Mouse (Mus musculus) kidney, postnatal 0 days (tissue): Measurements from ENCODE around the gene D930007J09Rik. TPM values are rescaled to one million over a fixed set of nuclear protein-coding genes. Genes with fewer than 3 reads are reported as not detected.

ENCODE experiments used
- ATAC-seq: fragments of 200-750 bp; cut with Nextera tagmentation; replicated peaks from 2 replicates; pipeline ENCODE4 v1.8.0; 2017; ENCODE audit warnings: low read depth, moderate number of reproducible peaks, moderate TSS enrichment, moderate library complexity; ENCODE audit not compliant: low FRiP score
- DNase-seq: peaks from one replicate; pipeline ENCODE4 v3.0.0-alpha.2; 2016; ENCODE audit warnings: low spot score
- H3K27ac ChIP-seq: fragments of 300-500 bp; sonication (generic); 2 replicates; pipeline ENCODE4 v1.5.1; 2014; ENCODE audit warnings: mild to moderate bottlenecking
- H3K27me3 ChIP-seq: fragments of 300-500 bp; sonication (generic); 2 replicates; pipeline ENCODE4 v1.6.1; 2014; ENCODE audit warnings: low read length, mixed read lengths; ENCODE audit not compliant: insufficient read depth
- H3K36me3 ChIP-seq: fragments of 300-500 bp; sonication (generic); 2 replicates; pipeline ENCODE4 v1.6.1; 2014; ENCODE audit warnings: low read length, mixed read lengths; ENCODE audit not compliant: insufficient read depth
- H3K4me1 ChIP-seq: fragments of 300-500 bp; sonication (generic); replicated peaks from 2 replicates; pipeline ENCODE4 v1.6.1; 2014; ENCODE audit warnings: antibody characterized with exemption, low read length, mixed read lengths; ENCODE audit not compliant: insufficient read depth
- H3K4me2 ChIP-seq: fragments of 300-500 bp; sonication (generic); 2 replicates; pipeline ENCODE4 v1.6.1; 2014; ENCODE audit warnings: mild to moderate bottlenecking, low read length, moderate library complexity, mixed read lengths
- H3K4me3 ChIP-seq: fragments of 300-500 bp; sonication (generic); replicated peaks from 2 replicates; pipeline ENCODE4 v1.5.1; 2014; ENCODE audit warnings: low read depth, low read length
- H3K9ac ChIP-seq: fragments of 300-500 bp; sonication (generic); 2 replicates; pipeline ENCODE4 v1.6.1; 2014; ENCODE audit warnings: low read depth, low read length
- H3K9me3 ChIP-seq: fragments of 300-500 bp; sonication (generic); replicated peaks from 2 replicates; pipeline ENCODE4 v1.6.1; 2016; ENCODE audit warnings: low read length, inconsistent platforms, mixed read lengths
- CTCF ChIP-seq: IDR thresholded peaks from 2 replicates; pipeline ENCODE4 v1.5.1; 2016; ENCODE audit warnings: antibody characterized with exemption, low read depth, mild to moderate bottlenecking, moderate library complexity
- WGBS: fragments of 180-500 bp; shearing (Covaris S2); extraction: QIAGEN DNeasy Blood & Tissue Kit; methylation state at CpG from one replicate; pipeline ENCODE4 v1.1.7; 2014; 5-methylcytosine and 5-hydroxymethylcytosine counted together
- polyA plus RNA-seq: library from polyadenylated mRNA; unstranded; fragments of >200 nt; fragmentation: Nextera tagmentation; extraction: Ambion mirVana; gene quantifications from 2 replicates; pipeline ENCODE4 v1.2.1, GENCODE M21; 2015

The D930007J09Rik gene
- polyA plus RNA-seq, 1 experiment from 2014 or later = not detected

DNA sequence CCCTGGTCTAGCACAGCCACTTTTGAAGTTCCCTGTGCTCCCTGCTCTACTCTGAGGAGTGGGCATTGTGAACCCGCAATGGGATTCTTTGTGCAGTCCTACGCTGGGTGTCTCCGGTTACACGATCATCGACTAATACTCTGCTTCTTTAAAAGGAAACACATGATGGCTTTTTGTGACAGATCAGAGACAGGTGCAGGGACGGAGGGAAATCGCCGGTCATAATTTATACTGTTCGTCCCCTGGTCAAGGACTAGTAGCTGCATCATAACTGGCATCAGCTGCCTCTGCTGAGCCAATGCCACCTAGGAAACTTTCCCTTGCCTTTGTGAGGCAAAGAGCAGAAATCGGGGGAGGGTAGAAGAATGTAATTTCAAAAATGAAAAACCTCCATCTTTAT lies 26.3 kb downstream of the D930007J09Rik start:
- no peak for TF ChIP-seq CTCF
- H3K9ac ChIP-seq = no peak overlapping the region

GRCm38 (mm10) chr13:32775889-32776288 lies 26.8 kb downstream of the D930007J09Rik start:
- TF ChIP-seq CTCF = no peak
- ATAC-seq (no peak), DNase-seq (no peak)
- Histone ChIP-seq H3K27me3 (no peaks in the 10 kb centered on the region), H3K4me2 (no peak overlapping the region), H3K4me3 (no peak overlapping the region), H3K9me3 (no peaks in the 10 kb centered on the region), H3K36me3 (no peaks in the 10 kb centered on the region), H3K27ac (no peak overlapping the region), H3K9ac (no peak overlapping the region), H3K4me1 (no peaks in the 10 kb centered on the region)
- 87% methylated on average over 9 of the region's 9 CpGs for WGBS

More for the DNA sequence above, 26.3 kb downstream of the D930007J09Rik start:
- ATAC-seq (no peak), DNase-seq (no peak)
- Histone ChIP-seq H3K4me3 (no peak overlapping the region), H3K4me2 (no peak overlapping the region), H3K27ac (no peak overlapping the region), H3K4me1 (no peaks in the 10 kb centered on the region), H3K9me3 (no peaks in the 10 kb centered on the region), H3K36me3 (no peaks in the 10 kb centered on the region), H3K27me3 (no peaks in the 10 kb centered on the region)
- WGBS = 80% methylated on average over 10 of the region's 10 CpGs

DNA sequence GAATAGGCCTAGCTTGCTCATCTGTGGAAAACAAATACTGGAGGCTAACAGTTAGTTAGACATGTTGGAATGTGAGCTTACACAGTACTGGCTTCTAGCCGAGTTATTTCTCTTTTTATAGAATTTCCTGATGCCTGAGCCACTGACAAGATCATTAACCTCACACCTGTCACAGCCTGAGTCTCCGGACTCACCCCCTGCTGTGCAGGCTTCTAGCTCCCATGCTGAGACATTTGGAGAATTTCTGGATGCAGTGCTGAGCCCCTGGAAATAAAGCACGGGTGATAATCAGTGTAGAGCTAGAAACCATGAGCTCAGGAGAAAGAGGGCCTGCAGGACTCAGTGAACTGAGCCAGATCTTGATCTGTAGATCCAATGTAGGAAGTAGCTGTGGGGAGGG lies 32.7 kb downstream of the D930007J09Rik start:
- no peak for TF ChIP-seq CTCF

GRCm38 (mm10) chr13:32768104-32768503 lies 34.5 kb downstream of the D930007J09Rik start:
- DNase-seq = peak; percentile 72

More for the DNA sequence above, 32.7 kb downstream of the D930007J09Rik start:
- Histone ChIP-seq H3K4me1 (no peaks in the 10 kb centered on the region), H3K27ac (no peak overlapping the region), H3K4me3 (no peak overlapping the region), H3K27me3 (no peaks in the 10 kb centered on the region), H3K9ac (no peak overlapping the region), H3K36me3 (no peaks in the 10 kb centered on the region), H3K4me2 (no peak overlapping the region), H3K9me3 (no peaks in the 10 kb centered on the region)
- WGBS = 11% methylated on average over 3 of the region's 3 CpGs
- DNase-seq = peak; percentile 49
- ATAC-seq = no peak

DNA sequence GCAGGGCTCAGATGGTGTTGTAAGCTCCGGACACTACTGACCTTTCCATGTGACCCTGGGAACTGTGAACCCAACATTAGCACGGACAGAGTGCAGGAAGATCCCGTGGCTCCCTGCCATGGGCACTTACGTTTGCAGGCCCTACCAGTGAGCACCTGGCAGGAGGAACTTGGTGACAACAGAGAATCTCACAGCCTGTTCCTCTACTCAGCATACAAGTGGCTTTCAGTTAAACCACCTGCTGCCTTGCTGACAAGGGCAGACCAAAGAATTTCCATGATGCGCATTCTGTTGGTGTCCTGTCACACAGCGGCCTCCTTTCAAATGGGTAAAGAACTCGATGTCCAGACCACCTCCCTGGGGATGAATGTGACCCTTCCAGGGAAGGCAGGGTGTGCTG lies 38.2 kb downstream of the D930007J09Rik start:
- 46% methylated on average over 7 of the region's 7 CpGs for WGBS
- H3K4me1 ChIP-seq = no peaks in the 10 kb centered on the region
- no peak overlapping the region for H3K4me2 ChIP-seq
- TF ChIP-seq CTCF = no peak
- H3K36me3 ChIP-seq = no peaks in the 10 kb centered on the region
- H3K27ac ChIP-seq = no peak overlapping the region
- no peaks in the 10 kb centered on the region for H3K9me3 ChIP-seq
- ATAC-seq (no peak), DNase-seq (no peak)
- no peaks in the 10 kb centered on the region for H3K27me3 ChIP-seq
- H3K9ac ChIP-seq = no peak overlapping the region
- no peak overlapping the region for H3K4me3 ChIP-seq

More at GRCm38 (mm10) chr13:32768104-32768503, 34.5 kb downstream of the D930007J09Rik start:
- peak; percentile 79 for TF ChIP-seq CTCF
- WGBS = 12% methylated on average over 4 of the region's 4 CpGs
- Histone ChIP-seq H3K9me3 (no peaks in the 10 kb centered on the region), H3K36me3 (no peaks in the 10 kb centered on the region), H3K27ac (no peak overlapping the region), H3K4me2 (no peak overlapping the region), H3K9ac (no peak overlapping the region), H3K4me3 (no peak overlapping the region), H3K27me3 (no peaks in the 10 kb centered on the region), H3K4me1 (no peaks in the 10 kb centered on the region)
- no peak for ATAC-seq

- Histone ChIP-seq H3K27ac (no peak overlapping the region), H3K4me1 (no peaks in the 10 kb centered on the region), H3K9me3 (no peaks in the 10 kb centered on the region), H3K4me2 (no peak overlapping the region), H3K9ac (no peak overlapping the region), H3K4me3 (no peak overlapping the region), H3K36me3 (no peaks in the 10 kb centered on the region), H3K27me3 (no peaks in the 10 kb centered on the region)
- DNase-seq (no peak), ATAC-seq (no peak)
- TF ChIP-seq CTCF = no peak
- 79% methylated on average over 3 of the region's 3 CpGs for WGBS
These were observed 39.5 kb downstream of the D930007J09Rik start for GRCm38 (mm10) chr13:32763141-32763540.

GRCm38 (mm10) chr13:32760795-32761194 lies 41.9 kb downstream of the D930007J09Rik start:
- H3K9ac ChIP-seq = no peak overlapping the region
- ATAC-seq = no peak
- no peak overlapping the region for H3K4me3 ChIP-seq
- H3K36me3 ChIP-seq = no peaks in the 10 kb centered on the region
- no peaks in the 10 kb centered on the region for H3K4me1 ChIP-seq
- TF ChIP-seq CTCF = no peak
- no peaks in the 10 kb centered on the region for H3K9me3 ChIP-seq
- no peaks in the 10 kb centered on the region for H3K27me3 ChIP-seq
- H3K27ac ChIP-seq = no peak overlapping the region
- no peak for DNase-seq
- H3K4me2 ChIP-seq = no peak overlapping the region
- 72% methylated on average over 2 of the region's 2 CpGs for WGBS
